Mouse (Mus musculus) macrophage (primary cell): ENCODE measurements around the gene Arcn1. TPM values are rescaled to one million over a fixed set of nuclear protein-coding genes. Genes with fewer than 3 reads are reported as not detected.

ENCODE experiments used
- H3K27ac ChIP-seq: fragments of 350-480 bp; formaldehyde crosslinking; 2 replicates; pipeline ENCODE4 v1.9.0; 2021
- H3K36me3 ChIP-seq: fragments of 350-480 bp; formaldehyde crosslinking; 2 replicates; pipeline ENCODE4 v1.9.0; 2021; ENCODE audit errors: inconsistent target
- H3K4me3 ChIP-seq: fragments of 350-480 bp; formaldehyde crosslinking; 2 replicates; pipeline ENCODE4 v1.9.0; 2021; ENCODE audit errors: inconsistent target
- H3K79me2 ChIP-seq: fragments of 350-480 bp; formaldehyde crosslinking; 2 replicates; pipeline ENCODE4 v1.9.0; 2021; ENCODE audit errors: inconsistent target
- WGBS: methylation state at CpG from one replicate; pipeline ENCODE4 v1.1.7; 2026; ENCODE audit warnings: inconsistent platforms; ENCODE audit not compliant: missing documents; 5-methylcytosine and 5-hydroxymethylcytosine counted together
- polyA plus RNA-seq: library from polyadenylated mRNA; stranded (reverse); fragments of 250-400 nt; gene quantifications from 3 replicates; pipeline ENCODE4 v1.2.4, GENCODE M21; 2018; ENCODE audit warnings: inconsistent platforms

Gene Arcn1
- polyA plus RNA-seq, 1 experiment from 2014 or later = 187 TPM

DNA sequence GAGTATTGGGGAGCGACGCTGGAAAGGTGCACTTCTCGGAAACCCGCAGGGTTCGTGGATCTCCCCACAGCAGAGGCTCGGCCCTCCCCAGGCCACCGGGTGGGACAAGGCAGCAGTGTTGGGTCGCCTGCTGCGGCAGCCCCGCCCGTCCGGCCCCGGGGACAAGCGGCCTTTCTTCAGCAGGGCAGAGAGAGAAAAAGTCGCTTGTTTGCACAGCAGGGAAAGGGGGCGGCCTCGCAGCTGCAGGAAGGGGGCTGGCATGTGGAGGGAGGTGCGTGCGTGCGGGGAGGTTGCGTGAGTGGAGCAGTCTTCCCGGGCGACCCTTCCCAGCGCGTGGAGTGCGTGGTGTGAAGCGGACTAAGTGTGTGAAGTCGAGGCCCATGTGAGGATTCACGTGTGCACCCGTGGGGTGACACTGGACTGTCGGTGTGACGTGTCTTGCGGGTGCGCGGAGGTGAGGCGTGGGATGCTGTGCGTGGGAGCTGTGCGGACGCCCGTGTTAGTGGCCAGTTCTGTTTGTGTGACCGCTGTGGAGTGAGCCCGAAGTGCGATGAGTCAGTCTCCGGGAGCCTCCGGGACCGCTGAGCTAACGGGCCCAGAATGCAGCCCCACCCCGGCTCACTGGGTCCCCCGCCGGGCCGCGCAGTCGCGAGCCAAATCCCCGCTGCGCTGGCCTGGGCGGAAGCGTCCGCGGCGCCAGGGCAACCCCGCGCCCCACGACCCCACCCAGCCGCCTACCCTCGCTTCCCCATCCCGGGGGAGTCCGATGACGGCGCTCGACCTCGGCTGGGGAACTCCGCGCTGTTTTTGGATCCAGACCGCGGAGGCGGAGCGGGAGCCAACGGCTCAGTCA lies 33.7 kb downstream of the Arcn1 start:
- 7% methylated on average over 78 of the region's 79 CpGs for WGBS
- no peaks in the 10 kb centered on the region for H3K36me3 ChIP-seq
- H3K27ac ChIP-seq = no peak overlapping the region
- peak overlapping the region; percentile 8 for H3K4me3 ChIP-seq
- no peaks in the 10 kb centered on the region for H3K79me2 ChIP-seq

DNA sequence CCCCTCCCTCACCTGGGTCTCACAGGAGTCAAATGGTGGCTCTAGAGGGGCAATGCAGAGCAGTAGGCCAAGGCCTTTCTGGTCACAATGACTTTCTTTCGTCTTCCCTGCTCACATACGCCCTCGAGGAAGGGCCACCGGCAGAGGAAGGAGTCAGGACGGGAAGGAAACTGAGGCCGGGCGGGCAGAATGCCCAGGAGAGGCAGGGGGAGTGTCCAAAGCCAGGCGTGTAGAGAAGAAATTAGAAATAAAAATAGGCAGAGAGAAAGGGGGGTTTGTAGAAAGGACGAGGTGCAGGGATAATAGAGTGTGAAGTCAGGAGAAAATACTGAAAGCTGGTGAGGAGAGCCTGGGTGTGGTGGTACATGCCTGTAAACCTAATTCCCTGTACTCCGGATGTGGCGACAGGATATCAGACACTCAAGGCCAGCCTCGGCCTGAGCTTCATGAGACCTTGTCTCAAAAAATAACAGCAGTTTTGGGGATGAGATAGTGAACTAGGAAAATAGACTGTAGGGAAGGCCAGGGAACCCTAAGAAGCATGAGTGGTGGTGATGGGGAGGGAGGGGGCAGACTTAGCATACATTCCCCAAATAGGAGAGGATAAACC lies 34.6 kb downstream of the Arcn1 start:
- H3K27ac ChIP-seq = no peak overlapping the region
- no peak overlapping the region for H3K4me3 ChIP-seq
- H3K36me3 ChIP-seq = no peaks in the 10 kb centered on the region
- 53% methylated on average over 12 of the region's 12 CpGs for WGBS
- no peaks in the 10 kb centered on the region for H3K79me2 ChIP-seq

DNA sequence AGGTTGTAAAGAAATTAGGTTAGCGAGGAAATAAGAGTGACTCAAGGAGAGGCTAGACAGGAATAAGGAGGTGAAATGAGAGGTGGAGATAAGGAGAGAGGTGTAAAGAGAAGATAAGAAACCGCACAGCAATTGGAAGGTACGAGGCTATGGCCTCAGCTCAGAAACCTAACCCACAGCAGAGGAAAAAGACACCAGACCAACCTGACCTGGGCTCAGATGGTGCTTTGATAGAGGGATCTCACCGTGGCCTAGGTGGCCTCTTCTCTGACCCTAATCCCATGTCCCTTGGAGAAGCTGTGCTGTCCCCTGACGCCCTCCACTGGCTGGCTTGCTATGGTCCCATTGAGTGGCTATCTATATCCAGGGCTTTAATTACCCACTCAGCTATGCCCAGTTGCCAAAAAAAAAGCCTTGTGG lies 35.5 kb downstream of the Arcn1 start:
- 69% methylated on average over 5 of the region's 5 CpGs for WGBS
- no peak overlapping the region for H3K4me3 ChIP-seq

DNA sequence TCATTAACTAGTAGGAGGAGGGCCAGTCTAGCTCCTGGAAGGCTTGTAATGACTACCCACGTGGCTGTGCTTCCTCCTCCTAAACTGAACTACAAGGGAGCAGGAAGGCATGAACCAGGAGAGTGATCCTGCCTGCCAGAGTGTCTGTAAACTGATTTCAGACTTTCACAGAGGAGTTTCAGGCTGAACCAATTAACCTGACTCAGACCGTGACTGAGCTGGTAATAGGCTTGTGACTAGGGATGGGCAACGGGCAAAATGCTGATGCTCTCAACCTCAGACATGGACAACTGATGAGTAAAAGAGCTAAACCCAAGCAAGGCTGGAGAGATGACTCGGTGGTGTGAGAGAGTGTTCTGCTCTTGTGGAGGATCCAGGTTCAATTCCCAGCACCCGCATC lies 40.2 kb downstream of the Arcn1 start:
- Histone ChIP-seq H3K36me3 (no peaks in the 10 kb centered on the region), H3K4me3 (no peak overlapping the region)
- WGBS = 77% methylated on average over 5 of the region's 5 CpGs

More for the DNA sequence above, 35.5 kb downstream of the Arcn1 start:
- Histone ChIP-seq H3K36me3 (no peaks in the 10 kb centered on the region), H3K79me2 (no peaks in the 10 kb centered on the region), H3K27ac (no peak overlapping the region)

DNA sequence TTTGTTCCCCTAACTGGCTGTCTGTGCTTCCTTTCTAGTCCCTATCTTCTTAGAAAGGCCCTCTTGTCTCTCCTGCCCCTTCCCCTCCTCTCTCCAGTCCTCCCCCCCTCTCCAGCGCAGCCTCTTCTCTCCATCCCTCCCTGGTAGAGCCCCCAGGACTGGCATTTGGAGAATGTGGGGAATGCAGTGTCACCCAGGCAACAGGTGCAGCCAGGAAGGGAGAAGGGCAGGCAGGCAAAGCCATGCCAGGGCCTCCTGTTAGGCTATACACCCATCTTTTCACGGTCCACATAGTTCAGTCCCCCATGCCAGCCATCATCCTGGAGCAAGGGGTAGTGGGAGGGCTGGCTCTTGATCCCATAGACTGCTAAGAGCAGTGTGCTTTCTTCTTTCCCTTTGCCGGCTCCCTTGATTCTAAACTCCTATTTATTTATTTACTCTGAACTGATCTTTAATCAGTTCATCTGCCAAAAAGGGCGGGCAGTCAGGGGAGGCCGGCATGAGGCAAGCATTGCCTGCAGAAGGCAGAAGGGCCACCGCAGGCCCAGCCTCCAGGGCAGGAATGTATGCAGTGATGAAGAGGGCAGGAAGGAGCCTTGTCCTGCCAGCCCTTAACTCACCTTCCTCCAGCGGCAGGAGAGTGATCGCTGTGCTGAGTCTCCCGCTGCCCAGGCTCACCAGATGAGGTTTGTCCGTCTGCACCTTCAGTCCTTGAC lies 41.1 kb downstream of the Arcn1 start:
- Histone ChIP-seq H3K4me3 (no peak overlapping the region), H3K79me2 (no peaks in the 10 kb centered on the region), H3K36me3 (no peaks in the 10 kb centered on the region), H3K27ac (no peak overlapping the region)
- 94% methylated on average over 9 of the region's 10 CpGs for WGBS

More for the DNA sequence above, 40.2 kb downstream of the Arcn1 start:
- Histone ChIP-seq H3K79me2 (no peaks in the 10 kb centered on the region), H3K27ac (no peak overlapping the region)

DNA sequence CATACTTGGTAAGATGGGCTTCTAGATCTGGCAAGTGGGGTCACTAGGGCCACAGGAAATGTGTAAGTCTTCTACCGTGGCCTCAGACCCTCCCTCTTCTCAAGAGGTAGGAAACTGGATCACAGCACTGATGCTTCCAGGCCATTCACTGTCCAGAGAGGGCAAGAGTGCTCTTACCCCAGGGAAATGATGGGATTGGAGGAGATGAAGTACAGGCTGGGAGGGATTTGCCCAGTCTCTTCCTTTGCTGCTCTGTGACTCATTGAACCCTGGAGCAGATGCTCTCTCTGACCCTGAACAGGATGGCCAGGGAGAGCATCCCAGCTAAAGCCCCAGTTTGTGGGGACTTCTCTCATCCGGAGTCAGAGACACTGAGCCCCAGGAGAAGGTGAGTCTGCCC lies 43.0 kb downstream of the Arcn1 start:
- no peaks in the 10 kb centered on the region for H3K79me2 ChIP-seq
- no peaks in the 10 kb centered on the region for H3K36me3 ChIP-seq
- 90% methylated on average over 2 of the region's 2 CpGs for WGBS
- no peak overlapping the region for H3K4me3 ChIP-seq
- no peak overlapping the region for H3K27ac ChIP-seq

DNA sequence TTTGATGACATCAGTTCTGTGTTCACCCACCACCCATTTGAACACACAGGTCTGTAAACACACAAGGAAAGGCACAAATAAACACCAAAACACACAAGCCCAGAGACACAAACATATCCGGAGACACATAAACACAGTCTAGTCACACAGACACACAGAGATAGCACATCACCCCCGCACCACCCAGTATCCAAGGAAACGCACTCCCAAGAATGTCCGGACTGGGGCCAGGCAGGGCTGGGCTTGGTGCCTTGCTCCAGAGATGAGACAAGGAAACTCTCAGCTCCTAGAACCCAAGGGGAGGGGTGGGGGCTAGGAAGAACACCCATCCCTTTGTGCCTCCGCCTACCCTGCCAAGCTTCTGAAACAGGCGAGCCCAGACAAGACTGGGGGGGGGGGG lies 43.4 kb downstream of the Arcn1 start:
- WGBS = 95% methylated on average over 6 of the region's 6 CpGs
- H3K4me3 ChIP-seq = no peak overlapping the region
- H3K27ac ChIP-seq = no peak overlapping the region
- no peaks in the 10 kb centered on the region for H3K36me3 ChIP-seq
- no peaks in the 10 kb centered on the region for H3K79me2 ChIP-seq

DNA sequence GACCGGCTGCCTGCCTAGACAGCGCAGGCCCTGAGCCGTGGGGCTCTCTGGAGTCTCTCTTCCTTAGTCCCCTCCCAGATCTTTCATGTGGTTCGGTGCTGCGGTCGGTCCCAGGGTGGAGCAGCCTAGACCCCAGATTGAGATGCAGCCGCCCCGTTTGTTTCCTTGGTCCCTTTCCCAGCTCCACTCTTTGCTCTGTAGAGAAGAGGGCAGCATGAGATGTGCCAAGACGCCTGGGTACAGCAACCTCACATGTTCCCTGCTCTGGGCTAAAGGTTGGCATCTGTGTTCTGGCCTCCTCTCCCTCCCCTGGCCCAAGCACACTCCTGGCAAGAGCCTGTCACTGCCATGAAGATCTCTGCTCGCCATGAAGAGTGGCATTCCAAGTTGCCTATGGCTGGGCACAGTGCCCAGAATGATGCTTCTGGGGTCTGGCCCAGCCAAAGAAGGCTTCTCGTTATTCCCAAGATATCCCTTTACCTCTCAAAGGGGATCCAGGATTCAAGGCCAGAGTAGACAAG lies 44.1 kb downstream of the Arcn1 start:
- Histone ChIP-seq H3K36me3 (no peaks in the 10 kb centered on the region), H3K27ac (no peak overlapping the region), H3K79me2 (no peaks in the 10 kb centered on the region), H3K4me3 (no peak overlapping the region)
- WGBS = 90% methylated on average over 11 of the region's 11 CpGs

DNA sequence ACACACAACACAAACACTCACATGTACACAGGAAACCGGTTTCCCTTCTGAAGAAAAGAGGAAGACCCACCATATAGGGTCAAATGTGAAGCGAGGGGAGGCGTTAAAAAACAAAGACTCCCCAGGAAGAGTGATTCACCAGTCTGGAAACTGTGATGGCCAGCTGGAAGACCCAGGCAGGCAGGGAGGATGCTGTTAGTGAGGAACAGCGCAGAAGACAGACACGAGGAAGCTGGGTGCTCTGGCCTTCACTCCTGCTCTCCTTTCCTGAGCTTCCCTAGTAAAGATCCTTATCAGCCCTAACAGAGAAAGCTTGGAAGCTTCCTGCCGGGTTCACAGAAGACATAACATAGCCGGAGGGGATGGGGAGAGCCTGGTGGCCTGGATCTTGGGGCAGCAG lies 44.6 kb downstream of the Arcn1 start:
- Histone ChIP-seq H3K4me3 (no peak overlapping the region), H3K79me2 (no peaks in the 10 kb centered on the region), H3K27ac (no peak overlapping the region), H3K36me3 (no peaks in the 10 kb centered on the region)
- WGBS = 17% methylated on average over 7 of the region's 7 CpGs

DNA sequence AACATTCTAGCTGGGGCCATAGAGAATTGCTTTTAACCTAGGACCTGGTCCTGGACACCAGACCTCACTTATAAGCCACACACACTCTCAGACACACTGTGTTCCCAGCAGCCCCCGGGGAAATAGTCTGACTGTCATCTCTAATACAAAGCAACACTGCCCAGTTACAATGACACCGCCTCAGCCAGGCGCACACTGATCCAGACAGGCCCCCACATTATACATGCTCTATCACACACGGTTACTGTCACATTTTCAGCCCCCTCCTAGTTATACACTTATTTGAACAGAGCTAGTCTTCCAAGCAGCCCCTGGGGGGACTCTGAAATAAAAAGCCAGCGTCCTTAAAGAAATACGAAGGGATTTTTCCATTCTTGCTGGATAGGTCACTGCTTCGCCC lies 45.1 kb downstream of the Arcn1 start:
- no peaks in the 10 kb centered on the region for H3K79me2 ChIP-seq
- WGBS = 72% methylated on average over 7 of the region's 7 CpGs
- H3K36me3 ChIP-seq = no peaks in the 10 kb centered on the region
- H3K4me3 ChIP-seq = no peak overlapping the region
- H3K27ac ChIP-seq = no peak overlapping the region

DNA sequence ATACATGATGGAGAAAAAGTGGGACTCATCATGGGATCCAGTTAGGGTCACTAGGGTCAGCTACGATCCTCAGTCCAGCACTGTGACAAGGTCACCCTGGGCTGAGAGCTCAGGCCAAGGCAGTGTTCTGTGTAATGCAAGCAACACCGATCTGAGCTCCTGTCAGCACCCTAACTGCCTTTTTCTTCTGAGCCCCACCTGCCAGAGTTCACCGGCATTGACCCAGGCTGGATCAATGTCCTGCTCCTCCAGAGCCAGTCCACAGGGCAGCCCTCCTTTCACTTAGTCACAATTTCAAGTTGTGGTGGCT lies 45.8 kb downstream of the Arcn1 start:
- no peak overlapping the region for H3K27ac ChIP-seq
- no peaks in the 10 kb centered on the region for H3K36me3 ChIP-seq
- no peaks in the 10 kb centered on the region for H3K79me2 ChIP-seq
- 93% methylated on average over 3 of the region's 3 CpGs for WGBS
- H3K4me3 ChIP-seq = no peak overlapping the region

DNA sequence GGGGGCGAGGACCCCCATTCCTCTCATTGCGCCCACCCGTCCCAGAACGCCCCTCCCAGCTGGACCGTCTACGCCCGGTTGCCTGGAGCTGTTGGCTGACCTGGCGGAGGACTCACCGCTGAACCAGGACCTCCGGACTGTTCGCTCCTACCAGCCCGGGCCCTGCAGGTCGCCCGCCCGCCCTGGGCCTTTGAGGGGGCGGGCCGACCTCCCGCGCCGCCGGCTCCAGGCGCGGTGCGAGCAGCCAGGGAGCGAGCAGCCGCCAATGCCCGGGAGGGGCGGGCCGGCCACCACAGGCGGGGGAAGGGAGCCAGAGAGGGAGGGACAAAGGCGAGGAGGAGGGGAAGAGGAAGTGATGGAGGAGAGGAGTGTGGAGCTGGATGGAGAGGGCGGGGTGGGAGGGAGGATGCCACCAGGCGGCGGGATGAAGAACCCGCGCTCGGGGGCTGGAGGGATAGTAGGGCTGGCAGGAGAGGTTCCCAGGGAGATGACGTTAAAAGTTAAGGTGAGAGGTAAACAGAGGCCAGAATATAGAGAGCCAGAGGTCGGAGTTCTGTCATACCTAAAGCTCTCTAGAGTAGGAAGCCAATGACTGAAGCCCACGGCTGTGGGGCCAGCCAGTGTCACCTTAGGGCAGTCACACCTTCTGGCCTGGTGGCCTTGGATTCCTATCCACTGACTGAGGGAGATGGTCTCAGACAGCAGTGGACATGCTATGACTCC lies 46.3 kb downstream of the Arcn1 start:
- Histone ChIP-seq H3K79me2 (no peaks in the 10 kb centered on the region), H3K4me3 (peak overlapping the region; percentile 49), H3K27ac (no peak overlapping the region), H3K36me3 (no peaks in the 10 kb centered on the region)
- WGBS = 2% methylated on average over 30 of the region's 40 CpGs

DNA sequence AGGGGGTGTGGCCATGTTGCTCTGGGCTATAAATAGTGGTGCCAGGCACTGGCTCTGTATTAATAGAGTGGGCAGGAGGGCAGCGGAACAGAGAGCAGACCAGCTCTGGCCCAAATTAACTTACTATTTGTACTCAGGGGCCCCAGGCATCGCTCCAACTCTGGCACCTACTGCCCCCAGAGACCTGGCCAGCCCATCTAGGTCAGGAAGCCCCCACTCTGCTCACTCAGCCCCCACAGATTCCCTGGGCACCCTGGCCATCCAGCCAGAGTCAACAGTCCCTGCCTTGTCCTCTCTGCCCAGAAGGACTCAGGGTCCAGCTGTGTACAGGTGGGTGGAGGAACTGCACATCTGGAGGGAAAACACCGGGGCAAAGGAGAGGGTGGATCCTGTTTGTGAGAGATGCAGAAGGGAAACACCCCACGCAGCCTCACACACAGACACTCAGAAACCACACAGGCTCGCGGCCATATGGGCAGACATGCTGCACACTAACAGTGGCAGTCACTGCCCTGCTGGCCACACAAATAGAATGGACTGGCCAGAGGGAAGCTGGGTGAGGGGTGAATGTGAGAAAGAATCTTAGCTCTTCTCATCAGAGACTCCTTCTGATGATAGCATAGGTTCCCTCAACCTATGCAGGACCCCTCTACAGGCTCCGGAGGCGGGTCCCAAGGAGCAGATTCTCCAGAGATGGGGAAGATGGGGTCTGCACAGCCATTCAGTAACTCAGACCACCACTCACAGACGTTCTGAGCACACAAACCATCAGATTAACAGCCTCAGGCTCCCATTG lies 47.1 kb downstream of the Arcn1 start:
- no peaks in the 10 kb centered on the region for H3K79me2 ChIP-seq
- H3K27ac ChIP-seq = no peak overlapping the region
- 21% methylated on average over 9 of the region's 9 CpGs for whole genome bisulfite sequencing
- no peaks in the 10 kb centered on the region for H3K36me3 ChIP-seq
- H3K4me3 ChIP-seq = peak overlapping the region; percentile 49
